Mouse (Mus musculus) forebrain, postnatal 0 days (tissue): ENCODE results near the gene Add1. TPM values are rescaled to one million over a fixed set of nuclear protein-coding genes. Genes with fewer than 3 reads are reported as not detected.
"Not testable (repeated sequence)": the region's sequence is repeated elsewhere in the genome, so short reads cannot be mapped to it uniquely, and the experiment has no call there.

Source experiments
- ATAC-seq: fragments of 200-750 bp; cut with Nextera tagmentation; 2 replicates; pipeline ENCODE4 v1.8.0; 2017; ENCODE audit warnings: mild to moderate bottlenecking, moderate library complexity
- DNase-seq: peaks from one replicate; pipeline ENCODE4 v3.0.0-alpha.2; 2015
- H3K27ac ChIP-seq: fragments of 300-500 bp; sonication (generic); 2 replicates; pipeline ENCODE4 v1.5.1; 2014; ENCODE audit warnings: low read depth, mild to moderate bottlenecking, antibody characterized with exemption, low read length, moderate library complexity, mixed read lengths
- H3K27me3 ChIP-seq: fragments of 300-500 bp; sonication (generic); 2 replicates; pipeline ENCODE4 v1.6.1; 2014; ENCODE audit warnings: mild to moderate bottlenecking, low read length, mixed read lengths; ENCODE audit not compliant: insufficient read depth
- H3K36me3 ChIP-seq: fragments of 300-500 bp; sonication (generic); 2 replicates; pipeline ENCODE4 v1.6.1; 2014; ENCODE audit warnings: mild to moderate bottlenecking, moderate library complexity; ENCODE audit not compliant: insufficient read depth
- H3K4me1 ChIP-seq: fragments of 300-500 bp; sonication (generic); 2 replicates; pipeline ENCODE4 v1.6.1; 2014; ENCODE audit warnings: antibody characterized with exemption; ENCODE audit not compliant: insufficient read depth
- H3K4me2 ChIP-seq: fragments of 300-500 bp; sonication (generic); 2 replicates; pipeline ENCODE4 v1.6.1; 2014; ENCODE audit warnings: low read depth, mild to moderate bottlenecking, moderate library complexity
- H3K4me3 ChIP-seq: fragments of 300-500 bp; sonication (generic); 2 replicates; pipeline ENCODE4 v1.5.1; 2014; ENCODE audit warnings: low read depth, low read length, mixed read lengths
- H3K9ac ChIP-seq: fragments of 300-500 bp; sonication (generic); 2 replicates; pipeline ENCODE4 v1.6.1; 2014; ENCODE audit warnings: mild to moderate bottlenecking
- H3K9me3 ChIP-seq: fragments of 300-500 bp; sonication (generic); 2 replicates; pipeline ENCODE4 v1.6.1; 2016; ENCODE audit warnings: low read length
- CTCF ChIP-seq: sonication (generic); IDR thresholded peaks from 2 replicates; pipeline ENCODE4 v1.5.1; 2016; ENCODE audit warnings: antibody characterized with exemption, control low read depth, low read depth
- WGBS: fragments of 180-500 bp; shearing (Covaris S2); extraction: QIAGEN DNeasy Blood & Tissue Kit; methylation state at CpG from one replicate; pipeline ENCODE4 v1.1.7; 2014; 5-methylcytosine and 5-hydroxymethylcytosine counted together
- polyA plus RNA-seq: library from polyadenylated mRNA; unstranded; fragments of >200 nt; fragmentation: Nextera tagmentation; extraction: Ambion mirVana; gene quantifications from 2 replicates; pipeline ENCODE4 v1.2.1, GENCODE M21; 2015
- total RNA-seq: library from RNA; depleted of rRNA; stranded (reverse); fragments of >200 nt; gene quantifications from 2 replicates; pipeline ENCODE4 v1.2.3, GENCODE M21; 2014

Add1 gene
- total and polyA plus RNA-seq, 2 experiments from 2014 or later, result 175 to 334 TPM

DNA sequence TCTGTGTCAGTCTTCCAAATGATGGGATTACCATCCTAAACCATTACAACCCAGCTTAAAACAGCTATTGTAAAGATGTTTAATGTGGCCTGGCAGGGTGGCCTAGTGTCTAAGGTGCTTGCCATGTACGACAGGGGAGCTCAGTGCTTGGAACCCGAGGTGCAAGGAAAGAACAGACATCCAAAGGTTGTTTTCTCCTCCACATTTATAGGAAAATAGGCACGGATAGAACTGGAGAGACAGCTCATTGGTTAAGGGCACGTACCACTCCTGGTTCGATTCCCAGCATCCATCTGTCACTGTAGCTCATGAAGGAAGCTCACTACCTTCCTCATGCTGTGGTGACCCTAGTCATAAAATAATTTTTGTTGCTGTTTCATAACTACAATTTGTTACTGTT is 14.4 kb downstream of the Add1 start:
- Histone ChIP-seq H3K4me3 (no peak overlapping the region), H3K27ac (no peak overlapping the region), H3K4me2 (no peak overlapping the region), H3K36me3 (no peaks in the 10 kb centered on the region), H3K9me3 (no peaks in the 10 kb centered on the region), H3K4me1 (no peaks in the 10 kb centered on the region; the same call in 1 of the 2 replicates), H3K9ac (no peak overlapping the region), H3K27me3 (no peaks in the 10 kb centered on the region)
- ATAC-seq (no peak), DNase-seq (no peak)
- 67% methylated on average over 5 of the region's 5 CpGs for WGBS
- no peak for TF ChIP-seq CTCF

DNA sequence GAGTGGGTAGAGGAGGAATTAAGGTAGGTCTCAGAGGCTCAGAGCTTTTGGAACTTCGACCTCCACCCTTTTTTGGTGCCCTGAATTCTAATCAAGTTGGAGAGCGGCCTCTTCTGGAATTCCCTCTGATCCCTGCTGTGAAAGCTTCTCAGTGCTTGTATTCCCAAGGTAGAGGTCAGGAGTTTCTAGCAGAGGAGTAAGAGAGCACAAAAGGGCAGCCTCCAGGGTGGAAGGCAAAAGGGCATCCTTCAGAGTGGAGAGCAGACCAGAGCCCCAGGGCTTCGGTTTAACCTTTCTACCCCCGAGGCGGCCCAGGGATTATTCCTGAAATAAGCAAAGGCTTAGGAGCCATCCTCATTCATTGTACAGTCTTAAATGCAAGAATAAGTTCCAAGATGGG is 16.6 kb downstream of the Add1 start:
- no peak overlapping the region for H3K4me3 ChIP-seq
- no peaks in the 10 kb centered on the region for H3K9me3 ChIP-seq
- TF ChIP-seq CTCF, result no peak
- ATAC-seq (no peak), DNase-seq (no peak)
- H3K4me1 ChIP-seq, result no peaks in the 10 kb centered on the region; the same call in 1 of the 2 replicates
- H3K27ac ChIP-seq, result no peak overlapping the region
- H3K9ac ChIP-seq, result no peak overlapping the region
- H3K27me3 ChIP-seq, result no peaks in the 10 kb centered on the region
- 19% methylated on average over 5 of the region's 5 CpGs for WGBS
- H3K4me2 ChIP-seq, result no peak overlapping the region
- no peaks in the 10 kb centered on the region for H3K36me3 ChIP-seq

DNA sequence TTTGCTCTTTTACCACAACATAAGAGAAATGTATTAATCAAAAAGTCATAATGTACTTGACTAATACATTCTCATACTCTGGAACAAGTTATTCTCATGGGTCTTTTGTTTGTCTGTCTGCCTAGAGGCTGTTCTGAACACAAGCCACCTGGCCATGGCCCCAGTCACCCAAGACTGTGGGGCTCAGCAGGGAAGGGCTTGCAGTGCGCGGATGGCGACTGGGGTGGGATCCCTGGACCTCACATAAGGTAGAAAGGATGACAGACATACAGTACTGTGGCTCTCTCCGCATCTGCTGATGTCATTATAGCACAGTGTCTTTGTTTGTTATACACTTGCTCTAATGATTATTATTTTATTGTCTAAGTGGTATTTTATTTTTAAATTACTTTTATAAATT is 17.2 kb downstream of the Add1 start:
- 14% methylated on average over 4 of the region's 4 CpGs for WGBS
- DNase-seq (no peak), ATAC-seq (no peak)
- no peaks in the 10 kb centered on the region; the same call in 1 of the 2 replicates for H3K4me1 ChIP-seq
- no peaks in the 10 kb centered on the region for H3K9me3 ChIP-seq
- no peak for TF ChIP-seq CTCF
- no peak overlapping the region for H3K4me3 ChIP-seq
- H3K36me3 ChIP-seq, result no peaks in the 10 kb centered on the region
- H3K4me2 ChIP-seq, result no peak overlapping the region
- no peak overlapping the region for H3K27ac ChIP-seq
- H3K27me3 ChIP-seq, result no peaks in the 10 kb centered on the region
- H3K9ac ChIP-seq, result no peak overlapping the region

DNA sequence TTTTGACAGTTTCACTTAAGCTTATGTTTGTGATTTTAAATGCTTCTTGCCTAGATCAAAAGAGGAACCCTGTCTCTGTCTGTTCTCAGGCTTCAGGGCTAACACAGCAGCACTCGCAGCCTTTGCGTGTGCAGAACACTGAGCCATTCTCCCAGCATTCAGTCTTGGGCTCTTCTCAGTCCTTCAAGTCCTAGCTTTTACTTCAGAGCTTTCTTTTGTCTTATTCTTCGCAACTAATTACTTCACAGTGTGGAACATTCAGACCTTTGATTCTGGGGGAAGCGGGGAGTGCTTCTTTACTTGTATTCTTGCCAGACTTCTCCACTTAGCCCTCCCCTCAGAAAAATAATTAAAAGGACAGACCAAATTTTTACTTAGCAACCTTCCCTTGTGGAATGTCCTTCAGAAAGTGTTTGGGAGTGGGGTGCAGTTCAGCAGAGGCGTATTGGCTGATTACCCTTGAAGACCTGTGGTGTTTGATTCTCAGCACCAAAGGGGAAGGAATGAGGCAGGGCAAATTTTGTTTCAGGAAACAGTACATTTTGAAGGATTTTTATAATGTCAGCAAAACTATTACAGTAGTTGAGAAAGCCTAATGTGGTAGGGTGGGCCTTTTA is 18.0 kb downstream of the Add1 start:
- 5% methylated on average over 5 of the region's 5 CpGs for whole genome bisulfite sequencing
- Histone ChIP-seq H3K9ac (no peak overlapping the region), H3K27ac (peak overlapping the region; percentile 4; the same call in 1 of the 2 replicates), H3K4me1 (no peaks in the 10 kb centered on the region; the same call in 1 of the 2 replicates), H3K27me3 (no peaks in the 10 kb centered on the region), H3K9me3 (no peaks in the 10 kb centered on the region), H3K36me3 (no peaks in the 10 kb centered on the region), H3K4me3 (no peak overlapping the region), H3K4me2 (no peak overlapping the region)
- DNase-seq (peak; percentile 24), ATAC-seq (peak; percentile 58)
- no peak for TF ChIP-seq CTCF

DNA sequence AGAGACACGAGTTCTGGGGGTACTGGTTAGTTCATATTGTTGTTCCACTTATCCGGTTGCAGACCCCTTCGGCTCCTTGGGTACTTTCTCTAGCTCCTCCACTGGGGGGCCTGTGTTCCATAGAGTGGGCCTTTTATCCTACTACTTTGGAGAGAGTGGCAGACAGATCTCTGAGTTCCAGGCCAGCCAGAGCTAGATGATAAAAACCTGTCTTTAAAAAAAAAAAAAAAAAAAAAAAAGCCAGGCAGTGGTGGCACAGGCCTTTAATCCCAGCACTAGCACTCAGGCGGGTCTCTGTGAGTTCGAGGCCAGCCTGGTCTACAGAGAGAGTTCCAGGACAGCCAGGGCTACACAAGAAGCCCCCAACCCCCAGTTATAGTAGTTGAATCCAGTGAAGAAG is 18.8 kb downstream of the Add1 start:
- not testable (repeated sequence) for H3K4me1 ChIP-seq, H3K4me2 ChIP-seq, DNase-seq, H3K9ac ChIP-seq, H3K27me3 ChIP-seq, ATAC-seq, H3K27ac ChIP-seq, H3K9me3 ChIP-seq, H3K36me3 ChIP-seq, H3K4me3 ChIP-seq
- WGBS, result 54% methylated on average over 5 of the region's 5 CpGs

DNA sequence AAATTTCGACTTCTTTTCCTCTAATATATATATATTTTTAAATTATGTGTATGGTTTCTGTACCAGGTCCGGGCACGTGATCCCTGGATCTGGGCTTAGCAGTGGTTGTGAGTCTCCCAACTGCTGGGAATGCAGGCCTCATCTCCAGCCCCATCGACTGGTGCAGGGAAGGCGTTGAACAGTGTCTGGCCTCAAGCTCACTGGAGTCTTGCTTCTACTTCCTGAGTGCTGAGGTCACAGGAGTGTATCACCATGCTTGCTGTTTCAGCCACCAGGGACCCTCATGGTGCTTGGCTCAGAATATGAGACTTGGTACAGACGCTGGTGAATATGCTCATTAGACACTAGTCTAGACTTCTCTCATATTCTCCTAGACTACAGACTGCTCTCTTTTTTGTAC is 19.2 kb downstream of the Add1 start:
- H3K27me3 ChIP-seq, result no peaks in the 10 kb centered on the region

DNA sequence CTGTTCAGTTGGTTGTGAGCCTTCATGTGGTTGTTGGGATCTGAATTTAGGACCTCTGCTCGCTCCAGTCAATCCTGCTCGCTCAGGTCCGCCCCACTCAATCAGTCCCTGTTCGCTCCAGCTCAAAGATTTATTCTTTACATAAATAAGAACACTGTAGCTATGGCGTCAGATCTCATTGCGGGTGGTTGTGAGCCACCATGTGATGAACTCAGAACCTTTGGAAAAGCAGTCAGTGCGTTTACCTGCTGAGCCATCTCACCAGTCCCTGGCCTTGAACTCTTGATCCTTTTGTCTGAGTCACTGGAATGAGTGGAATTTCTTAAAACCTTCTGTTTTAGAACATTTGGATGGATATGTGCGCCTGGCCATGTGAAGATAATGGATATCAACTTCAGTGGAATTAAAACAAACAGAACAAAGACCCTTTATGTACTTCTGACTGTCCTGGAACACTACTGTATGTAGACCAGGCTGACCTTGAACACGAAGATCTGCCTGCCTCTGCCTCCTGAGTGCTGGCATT is 19.8 kb downstream of the Add1 start:
- no peaks in the 10 kb centered on the region for H3K36me3 ChIP-seq
- H3K4me3 ChIP-seq, result no peak overlapping the region
- H3K27ac ChIP-seq, result no peak overlapping the region
- no peaks in the 10 kb centered on the region; the same call in 1 of the 2 replicates for H3K4me1 ChIP-seq
- no peak overlapping the region for H3K9ac ChIP-seq
- TF ChIP-seq CTCF, result no peak
- no peak for ATAC-seq
- no peak overlapping the region for H3K4me2 ChIP-seq
- H3K9me3 ChIP-seq, result no peaks in the 10 kb centered on the region
- DNase-seq, result no peak
- 95% methylated on average over 9 of the region's 9 CpGs for WGBS
- H3K27me3 ChIP-seq, result no peaks in the 10 kb centered on the region

More for the DNA sequence above, 19.2 kb downstream of the Add1 start:
- no peaks in the 10 kb centered on the region for H3K9me3 ChIP-seq
- TF ChIP-seq CTCF, result no peak
- DNase-seq (no peak), ATAC-seq (no peak)
- H3K9ac ChIP-seq, result no peak overlapping the region
- H3K27ac ChIP-seq, result no peak overlapping the region
- WGBS, result 88% methylated on average over 6 of the region's 6 CpGs
- no peak overlapping the region for H3K4me2 ChIP-seq
- no peak overlapping the region for H3K4me3 ChIP-seq
- H3K4me1 ChIP-seq, result no peaks in the 10 kb centered on the region; the same call in 1 of the 2 replicates
- no peaks in the 10 kb centered on the region for H3K36me3 ChIP-seq
